Mouse (Mus musculus) gastrocnemius, postnatal 36 days (tissue): ENCODE measurements around the gene Sipa1l1. TPM values are rescaled to one million over a fixed set of nuclear protein-coding genes. Genes with fewer than 3 reads are reported as not detected.
A peak's percentile ranks its signal among the peaks of the same experiment; 100 is the strongest.

Experiments
- DNase-seq, 2 experiments: peaks; one replicate each; pipeline ENCODE4 v3.0.0; 2022
- intact Hi-C: fragments of 180-260 bp; cut with DNase I; formaldehyde crosslinking; loops from one replicate; pipeline ENCODE4 v1.15.1; 2025
- total RNA-seq, 2 experiments: library from RNA; stranded (reverse); gene quantifications; 2 replicates each; pipeline ENCODE4 v1.2.3; 2021

Sipa1l1 gene
- total RNA-seq, 2 experiments from 2014 or later, result 7.7 to 8.0 TPM

- DNase-seq, result no peak
- intact Hi-C loops, result no loop called here
These were observed 232.3 kb downstream of the Sipa1l1 start for GRCm38 (mm10) chr12:82401440-82401839.

GRCm38 (mm10) chr12:82402635-82403034, 233.5 kb downstream of the Sipa1l1 start:
- intact Hi-C loops, result no loop called here
- DNase-seq, result no peak

- intact Hi-C loops, result no loop called here
- DNase-seq, result no peak
These were observed 238.6 kb downstream of the Sipa1l1 start for GRCm38 (mm10) chr12:82407531-82408255.

DNA sequence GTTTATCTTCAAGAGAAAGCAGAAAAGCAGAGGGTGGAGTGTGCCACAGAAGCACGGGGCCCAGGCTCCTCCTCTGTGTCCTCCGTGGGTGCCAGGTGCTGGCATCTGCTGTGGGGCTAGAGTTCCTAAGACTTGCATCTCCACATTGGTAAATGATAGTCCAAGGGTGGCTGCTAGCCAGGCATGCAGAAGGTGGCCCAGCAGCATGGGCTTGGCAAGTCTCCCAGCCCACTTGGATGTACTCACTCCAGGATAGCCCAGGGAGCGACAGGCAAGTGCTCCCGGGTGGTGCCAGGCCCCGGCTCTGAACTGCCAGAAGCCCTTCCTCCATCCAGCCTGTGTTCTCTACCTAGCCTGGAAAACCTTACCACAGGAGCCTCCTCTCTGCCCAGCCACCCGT, 239.4 kb downstream of the Sipa1l1 start:
- intact Hi-C loops, result no loop called here
- peak; percentile 67 to 77 for DNase-seq

DNA sequence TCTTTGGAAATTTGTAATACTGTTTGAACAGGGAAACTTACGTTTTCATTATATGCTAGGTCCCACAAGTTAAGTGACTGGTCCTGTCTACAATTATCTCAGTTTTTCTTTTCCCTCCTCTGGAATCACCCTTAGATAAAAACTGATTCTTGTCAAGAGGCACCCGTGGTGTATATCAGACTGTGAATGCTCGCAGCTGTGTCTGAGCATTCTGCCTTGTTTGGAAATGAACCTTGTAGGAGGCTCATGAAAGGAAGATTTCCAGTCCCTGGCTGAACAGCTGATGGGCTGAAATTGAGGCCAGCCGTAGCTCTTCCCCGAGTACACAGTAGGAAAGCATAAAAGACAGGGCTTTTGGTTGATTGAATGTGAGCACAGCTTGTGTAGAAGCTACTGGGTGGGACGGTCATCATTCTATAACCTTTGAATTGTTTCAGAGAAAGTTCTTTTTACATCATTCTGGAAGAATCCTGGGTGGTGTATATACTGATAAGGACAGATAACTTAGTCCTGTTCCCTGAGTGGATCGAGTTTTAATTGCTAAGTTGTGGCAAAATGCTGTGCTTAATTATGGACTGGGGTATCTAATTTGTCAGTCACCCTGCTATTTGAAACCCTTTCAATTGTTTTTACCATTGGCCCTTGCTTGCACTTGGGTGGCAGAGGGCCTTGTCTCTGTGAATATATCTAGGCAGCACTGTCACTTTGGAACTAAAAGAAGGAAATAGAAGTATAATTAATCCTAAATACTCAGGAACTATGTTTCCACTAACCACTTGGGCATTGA, 240.8 kb downstream of the Sipa1l1 start:
- DNase-seq, result no peak
- intact Hi-C loops, result no loop called here

DNA sequence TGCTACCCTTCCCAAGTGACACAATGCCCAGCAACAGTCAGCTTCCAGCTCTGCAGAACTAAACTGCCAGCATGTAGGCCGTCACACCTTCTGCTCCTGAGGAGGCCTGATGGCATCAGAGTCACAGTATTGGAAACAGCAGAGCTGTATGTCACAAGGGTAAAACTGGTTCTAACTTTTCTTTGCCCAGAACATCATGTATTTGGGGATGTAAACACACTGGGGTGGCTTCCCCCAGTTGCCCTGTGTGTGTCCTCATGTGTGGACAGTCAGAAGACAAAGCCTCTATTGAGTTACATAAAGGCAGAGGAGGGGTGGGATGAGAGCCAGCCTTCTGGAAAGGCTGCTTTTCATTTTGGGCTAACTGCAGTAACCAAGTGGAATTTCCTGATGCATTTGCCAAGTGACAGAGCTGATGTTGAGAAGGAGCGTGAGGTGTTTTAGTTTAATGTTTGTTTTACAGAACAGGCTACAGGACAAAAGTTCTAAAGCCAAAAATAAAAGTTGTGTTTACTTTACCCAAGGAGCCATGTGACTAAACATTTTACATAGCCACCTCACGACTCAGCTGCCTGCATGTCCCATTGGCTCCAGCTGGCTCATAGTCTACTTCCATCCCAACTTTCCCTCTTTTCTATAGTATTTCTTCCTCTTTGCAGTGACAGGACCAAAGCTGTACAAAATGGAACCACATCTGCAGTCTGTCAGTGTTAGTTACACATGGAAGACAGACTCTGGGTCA, 243.3 kb downstream of the Sipa1l1 start:
- peak in 1 of 2 experiments; percentile 54 for DNase-seq
- intact Hi-C loops, result no loop called here

DNA sequence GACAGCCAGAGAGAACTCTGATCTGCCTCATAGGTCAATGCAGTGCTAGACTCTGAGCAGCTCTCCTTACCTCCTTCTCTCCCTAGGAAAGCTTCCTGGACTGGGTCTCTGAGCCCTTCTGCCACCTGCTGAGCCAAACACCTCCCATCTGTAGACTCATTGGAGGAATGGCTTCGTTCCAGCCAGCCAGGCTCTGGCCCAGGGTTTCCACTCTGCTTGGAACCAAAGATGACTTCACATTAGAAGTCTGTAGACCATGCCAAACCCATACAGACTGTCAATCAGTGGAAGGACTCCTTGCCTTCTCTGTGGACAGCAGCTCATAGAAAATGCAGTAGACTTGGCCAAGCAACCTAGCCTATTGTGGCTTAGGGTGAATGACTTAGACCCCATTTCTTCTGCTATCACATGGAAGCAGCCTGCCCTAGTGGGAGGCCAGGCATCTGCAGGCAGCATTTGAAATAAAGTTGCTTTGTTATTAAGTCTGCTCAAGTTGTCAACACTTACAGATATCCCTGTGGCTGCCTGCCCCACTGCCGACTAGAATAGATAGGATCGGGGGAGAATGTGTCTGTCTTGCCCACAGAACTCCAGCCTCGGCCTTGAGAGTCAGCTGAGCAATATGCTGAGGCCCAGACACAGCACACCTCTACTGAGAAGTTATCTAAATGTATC, 246.7 kb downstream of the Sipa1l1 start:
- peak; percentile 56 to 65 for DNase-seq
- intact Hi-C loops, result no loop called here

DNA sequence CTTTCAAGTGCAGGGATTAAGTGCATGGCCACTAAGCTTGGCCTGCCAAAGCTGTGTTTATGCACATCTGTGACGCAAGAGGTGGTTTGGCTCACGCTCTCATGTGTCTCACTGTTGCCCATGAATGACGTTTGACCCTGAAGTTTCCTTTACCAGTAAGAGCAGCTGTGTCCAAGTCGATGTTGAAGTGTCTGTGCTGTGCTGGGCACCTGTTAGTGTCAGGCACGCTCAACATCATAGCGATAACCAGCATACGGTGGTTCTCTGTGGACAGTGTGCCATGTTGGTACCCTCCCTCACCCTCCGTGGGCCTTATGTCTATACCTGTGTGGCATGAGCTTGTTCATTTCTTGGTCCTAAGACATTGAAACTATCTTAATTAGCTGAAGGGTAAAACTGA, 249.9 kb downstream of the Sipa1l1 start:
- intact Hi-C loops, result no loop called here

DNA sequence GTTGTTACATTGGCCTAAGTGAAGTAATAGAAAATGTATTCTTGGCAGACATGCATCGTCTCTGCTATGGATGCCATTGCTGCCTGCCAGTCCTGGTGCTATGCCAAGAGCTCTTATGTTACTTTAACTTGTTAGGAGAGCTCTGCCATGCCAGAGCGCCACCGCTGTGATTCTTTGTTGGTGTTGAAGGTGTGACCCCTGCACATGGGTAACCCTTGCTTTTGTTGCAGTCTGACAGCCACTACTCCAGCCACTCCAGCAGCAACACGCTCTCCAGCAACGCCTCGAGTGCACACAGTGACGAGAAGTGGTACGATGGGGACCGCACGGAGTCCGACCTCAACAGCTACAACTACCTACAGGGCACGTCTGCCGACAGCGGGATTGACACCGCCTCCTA, 255.7 kb downstream of the Sipa1l1 start:
- intact Hi-C loops, result no loop called here
- DNase-seq, result no peak

More for the DNA sequence above, 249.9 kb downstream of the Sipa1l1 start:
- no peak for DNase-seq

DNA sequence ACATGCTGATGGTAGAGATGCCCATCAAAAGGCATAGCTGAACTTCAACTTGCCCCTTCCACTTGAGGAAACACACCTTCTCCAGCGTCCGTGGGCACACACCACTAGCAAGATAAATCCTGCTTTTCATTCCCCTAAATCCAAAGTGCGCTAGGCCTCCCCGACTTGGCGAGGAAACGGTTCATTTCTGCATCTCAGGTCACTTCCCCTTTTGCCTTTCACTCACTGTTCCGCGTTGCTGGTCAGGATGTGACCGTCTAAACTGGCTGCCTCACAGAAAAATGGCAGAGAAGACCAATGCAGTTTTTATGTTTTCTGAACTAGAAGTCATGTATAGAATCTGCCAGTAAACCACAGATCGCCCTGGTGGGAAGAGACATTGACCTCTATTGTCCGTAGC, 256.7 kb downstream of the Sipa1l1 start:
- intact Hi-C loops, result no loop called here
- DNase-seq, result no peak

GRCm38 (mm10) chr12:82427416-82427815, 258.3 kb downstream of the Sipa1l1 start:
- intact Hi-C loops, result no loop called here
- no peak for DNase-seq

- DNase-seq, result no peak
- intact Hi-C loops, result no loop called here
These were observed 259.3 kb downstream of the Sipa1l1 start for GRCm38 (mm10) chr12:82428466-82428865.

- DNase-seq, result no peak
- intact Hi-C loops, result no loop called here
These were observed 264.2 kb downstream of the Sipa1l1 start for GRCm38 (mm10) chr12:82433311-82433710.

- no peak for DNase-seq
- intact Hi-C loops, result no loop called here
These were observed 265.5 kb downstream of the Sipa1l1 start for GRCm38 (mm10) chr12:82434591-82434990.

- intact Hi-C loops, result no loop called here
- no peak for DNase-seq
These were observed 272.4 kb downstream of the Sipa1l1 start for GRCm38 (mm10) chr12:82441479-82441878.

- DNase-seq, result no peak
- intact Hi-C loops, result no loop called here
These were observed 277.5 kb downstream of the Sipa1l1 start for GRCm38 (mm10) chr12:82446609-82447024.

GRCm38 (mm10) chr12:82448129-82448815, 279.2 kb downstream of the Sipa1l1 start:
- intact Hi-C loops, result no loop called here
- DNase-seq, result no peak

GRCm38 (mm10) chr12:82452428-82452827, 283.3 kb downstream of the Sipa1l1 start:
- no peak for DNase-seq
- intact Hi-C loops, result no loop called here

- intact Hi-C loops, result no loop called here
- no peak for DNase-seq
These were observed 285.3 kb downstream of the Sipa1l1 start for GRCm38 (mm10) chr12:82454415-82454814.
